Mouse (Mus musculus) embryonic fibroblast, embryonic 13.5 days (primary cell): ENCODE results near the gene Tac1.

Source experiments
- CTCF ChIP-seq: IDR thresholded peaks from 2 replicates; pipeline ENCODE4 v1.5.1; 2011; ENCODE audit warnings: mild to moderate bottlenecking, control low read depth, low read length, moderate library complexity, borderline replicate concordance; ENCODE audit not compliant: insufficient read depth
- POLR2A ChIP-seq: IDR thresholded peaks from 2 replicates; pipeline ENCODE4 v1.6.1; 2011; ENCODE audit warnings: low read depth, mild to moderate bottlenecking, control low read depth, low read length, moderate library complexity

DNA sequence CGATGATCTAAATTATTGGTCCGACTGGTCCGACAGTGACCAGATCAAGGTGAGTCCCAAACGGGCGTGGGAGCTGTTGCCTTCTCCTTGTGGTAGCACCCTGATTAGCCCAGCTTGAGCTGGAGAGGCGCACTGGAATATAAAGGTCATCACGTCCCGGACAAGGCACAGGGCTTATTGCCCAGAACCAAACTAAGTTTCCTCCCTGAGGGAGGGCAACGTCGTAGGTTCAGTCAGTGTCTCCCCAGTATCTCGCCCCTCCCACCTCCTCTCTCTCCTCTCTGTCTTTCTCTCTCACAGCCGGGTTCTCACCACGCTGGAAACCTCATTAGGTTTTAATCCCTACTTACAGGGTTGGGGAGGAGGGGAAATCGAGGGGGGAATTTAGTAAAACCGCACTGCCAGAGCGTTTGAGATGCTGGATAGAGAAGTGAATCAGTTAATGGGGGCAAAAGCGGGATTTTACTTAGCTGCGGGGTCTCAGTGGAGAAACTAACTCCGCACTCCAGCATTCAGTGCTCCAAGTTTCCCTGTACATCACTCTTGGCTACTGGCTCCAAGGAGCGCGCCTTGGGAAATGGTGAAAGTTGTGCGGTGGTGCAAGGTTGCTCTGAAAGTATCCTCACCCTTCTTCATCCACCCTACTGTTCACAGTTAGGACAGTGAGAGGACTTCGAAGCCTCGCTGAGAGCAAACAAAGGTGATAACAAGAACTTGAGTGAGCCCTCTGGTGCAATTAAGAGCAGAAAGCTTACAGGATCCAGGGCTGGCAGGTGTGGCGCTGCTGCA lies 1.2 kb downstream of the Tac1 start:
- no peak for TF ChIP-seq CTCF
- no peak for TF ChIP-seq POLR2A
